Mouse (Mus musculus) megakaryocyte, embryonic 14.5 days (primary cell): ENCODE measurements at regions not wholly inside any gene's neighbourhood (a gene's known extent, or its start where the extent isn't known, plus 50 kb on each side); places are given as distances from the start of the nearest gene placed in this dataset.

Experiments
- FLI1 ChIP-seq: IDR thresholded peaks from 2 replicates; pipeline ENCODE4 v1.6.1; 2012; ENCODE audit warnings: low read length, inconsistent platforms, mixed read lengths
- GATA1 ChIP-seq: IDR thresholded peaks from 3 replicates; pipeline ENCODE4 v1.6.1; 2012; ENCODE audit warnings: mixed read lengths, low read length, inconsistent platforms, borderline replicate concordance

DNA sequence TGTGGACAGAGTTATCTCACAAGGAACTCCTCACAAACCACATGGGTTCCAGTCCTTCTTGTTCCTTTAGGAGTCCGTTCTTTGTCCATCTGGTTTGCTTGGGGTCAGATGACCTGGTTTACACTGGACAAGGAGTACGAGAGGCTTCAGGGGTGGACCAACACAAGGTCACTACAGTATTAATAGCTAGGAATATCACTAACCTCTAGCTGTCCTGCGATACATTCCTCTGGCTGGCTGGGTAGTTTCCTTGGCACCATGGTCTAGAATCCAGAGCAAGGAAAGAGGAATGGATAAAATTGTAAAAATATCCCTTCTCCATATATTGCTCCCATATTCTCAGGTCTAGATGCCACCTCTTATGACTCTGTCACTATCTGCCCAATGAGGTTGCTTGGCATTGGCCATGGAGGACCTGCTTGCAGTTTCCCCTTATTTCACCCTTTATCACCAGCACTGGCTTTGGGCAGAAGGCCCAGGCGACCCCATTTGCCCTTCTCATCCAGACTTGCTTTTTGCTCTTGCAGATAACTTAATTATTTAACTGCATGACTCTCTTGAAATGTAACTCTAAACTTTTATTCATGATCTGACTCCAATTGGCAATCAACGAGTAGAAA, 310.9 kb upstream of the Rnf32 start:
- no peak for TF ChIP-seq FLI1
- no peak for TF ChIP-seq GATA1
